Mouse (Mus musculus) thymus, postnatal 36 days (tissue): ENCODE data around the gene Fam104a.
"Not testable (repeated sequence)": the region's sequence is repeated elsewhere in the genome, so short reads cannot be mapped to it uniquely, and the experiment has no call there.

Source experiments
- DNase-seq, 2 experiments: peaks; one replicate each; pipeline ENCODE4 v3.0.0; 2022; ENCODE audit warnings: mixed read lengths in 2 of 2

Gene Fam104a

DNA sequence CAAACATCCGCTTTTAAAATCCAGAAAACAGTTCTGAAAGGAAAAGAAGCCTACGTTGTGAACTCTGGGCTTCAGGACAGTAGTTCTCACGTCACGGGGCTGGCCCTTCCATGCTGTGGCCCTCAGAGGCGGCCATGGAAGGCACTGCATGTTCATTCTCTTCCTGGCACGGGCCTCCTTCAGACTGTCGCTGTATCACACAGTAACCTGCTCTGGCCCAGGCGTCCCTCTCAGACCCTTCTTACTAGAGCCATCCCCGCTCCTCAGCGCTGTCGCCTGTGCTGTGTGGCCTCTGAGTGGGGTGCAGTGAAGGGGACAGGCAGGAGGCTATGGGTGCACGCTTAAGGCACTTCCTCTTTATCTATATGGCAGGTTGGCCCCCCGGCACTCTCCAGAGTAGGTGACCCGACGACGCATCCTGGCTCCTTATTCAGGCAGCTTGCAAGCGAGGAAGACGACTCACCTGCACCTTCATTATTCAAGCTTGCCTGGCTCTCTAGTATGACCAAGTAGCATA, 22.1 kb downstream of the Fam104a start:
- DNase-seq = no peak

DNA sequence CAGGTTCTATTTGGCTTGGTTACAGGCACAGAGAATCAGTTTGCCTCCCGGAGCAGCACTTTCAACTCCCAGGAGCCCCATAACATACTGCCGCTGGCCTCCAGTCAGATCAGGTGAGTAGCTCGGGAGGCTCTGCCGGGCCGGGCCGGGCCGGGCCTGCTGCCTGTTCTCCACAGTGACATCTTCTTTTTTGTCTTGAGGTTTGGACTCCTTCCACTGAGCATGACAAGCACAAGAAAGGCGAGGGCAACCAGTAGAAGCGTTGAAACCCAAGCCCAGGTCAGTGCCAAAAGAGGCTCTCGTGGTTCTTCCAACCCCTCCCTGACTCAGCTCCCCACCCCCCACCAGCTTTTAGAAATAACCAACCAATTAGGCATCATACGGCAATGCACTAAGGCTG, 23.0 kb downstream of the Fam104a start:
- no peak for DNase-seq

DNA sequence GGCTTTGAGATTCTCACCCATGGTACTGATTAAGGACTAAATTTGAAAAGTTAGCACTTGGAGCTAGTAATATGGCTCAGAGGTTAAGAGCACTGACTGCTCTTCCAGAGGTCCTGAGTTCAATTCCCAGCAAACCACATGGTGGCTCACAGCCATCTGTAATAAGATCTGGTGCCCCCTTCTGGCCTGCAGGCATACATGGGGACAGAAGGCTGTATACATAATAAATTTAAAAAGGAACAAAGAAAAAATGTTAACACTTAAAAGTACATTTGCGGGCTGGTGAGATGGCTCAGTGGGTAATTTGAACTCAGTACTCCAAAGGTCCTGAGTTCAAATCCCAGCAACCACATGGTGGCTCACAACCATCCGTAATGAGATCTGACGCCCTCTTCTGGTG, 23.7 kb downstream of the Fam104a start:
- not testable (repeated sequence) for DNase-seq

DNA sequence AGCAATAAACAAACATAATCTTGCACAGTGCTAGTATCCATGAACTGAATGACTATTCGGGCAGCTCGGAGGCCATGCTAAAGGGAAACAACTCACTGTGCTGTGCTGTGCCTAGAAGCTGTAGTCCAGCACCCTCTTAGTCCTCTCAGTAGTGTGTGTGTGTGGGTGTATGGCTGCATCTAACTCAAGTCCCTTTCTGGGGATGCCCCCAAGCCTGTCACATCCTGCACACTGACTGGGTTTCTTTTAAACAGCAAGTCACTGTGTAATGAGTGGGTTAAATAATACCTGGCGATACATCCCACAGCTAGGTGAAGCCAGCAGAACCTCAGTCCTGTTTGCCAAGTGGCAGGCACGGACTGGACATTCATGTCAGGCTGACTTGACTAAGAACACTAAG, 25.2 kb downstream of the Fam104a start:
- no peak for DNase-seq

DNA sequence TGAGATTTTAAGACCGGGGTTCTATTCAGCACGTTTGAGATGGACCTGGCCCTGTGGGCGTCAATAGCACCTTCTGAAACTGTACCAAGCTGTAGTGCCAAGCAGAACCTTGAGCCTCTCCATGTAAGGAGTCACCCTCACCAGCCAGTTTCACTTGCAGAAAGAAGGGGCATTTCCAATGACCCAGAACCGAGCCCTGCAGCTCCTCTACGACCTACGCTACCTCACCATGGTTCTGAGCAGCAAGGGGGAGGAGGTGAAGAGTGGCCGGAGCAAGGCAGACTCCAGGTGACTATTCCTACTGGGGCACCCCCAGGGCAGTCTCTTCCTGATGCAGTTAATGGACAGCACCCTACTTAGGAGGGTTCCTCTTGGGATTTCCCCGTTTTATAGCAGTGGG, 25.6 kb downstream of the Fam104a start:
- no peak for DNase-seq

DNA sequence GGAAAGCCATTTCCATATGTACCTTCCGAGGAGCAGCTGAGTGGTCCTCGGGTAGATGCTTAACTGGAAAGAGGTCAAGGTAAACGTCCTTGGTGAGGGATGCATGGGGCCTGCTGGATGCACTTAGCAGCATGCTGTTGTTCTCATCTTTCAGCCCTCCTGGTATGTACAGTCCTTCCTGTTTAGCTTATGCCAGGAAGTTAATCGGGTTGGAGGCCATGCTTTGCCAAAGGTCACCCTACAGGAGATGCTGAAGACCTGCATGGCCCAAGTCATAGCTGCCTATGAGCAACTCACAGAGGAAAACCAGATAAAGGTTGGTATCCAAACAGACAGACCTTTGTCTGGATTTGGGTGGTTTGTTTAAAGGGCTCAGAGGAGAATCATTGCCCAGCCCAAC, 26.7 kb downstream of the Fam104a start:
- DNase-seq = no peak

DNA sequence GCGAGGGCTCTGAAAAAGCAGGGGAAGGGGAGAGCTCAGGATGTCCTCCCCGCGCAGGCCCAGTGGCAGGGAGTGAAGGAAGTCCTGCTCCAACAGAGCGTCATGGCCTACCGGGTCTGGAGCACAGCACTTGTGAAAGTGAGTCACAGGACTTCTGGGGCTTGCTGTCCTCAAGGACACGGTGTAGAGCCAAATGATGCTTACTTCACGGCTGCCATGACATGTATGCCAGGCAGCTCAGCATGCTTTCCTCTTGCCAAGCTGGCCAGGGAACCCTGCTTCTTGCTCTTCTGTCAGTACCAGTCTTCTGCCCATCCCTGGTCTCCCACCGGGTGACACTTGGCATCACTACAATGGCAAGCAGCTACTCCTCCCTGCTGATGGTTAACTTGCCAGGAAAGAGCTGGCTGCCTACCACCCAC, 27.4 kb downstream of the Fam104a start:
- no peak for DNase-seq

DNA sequence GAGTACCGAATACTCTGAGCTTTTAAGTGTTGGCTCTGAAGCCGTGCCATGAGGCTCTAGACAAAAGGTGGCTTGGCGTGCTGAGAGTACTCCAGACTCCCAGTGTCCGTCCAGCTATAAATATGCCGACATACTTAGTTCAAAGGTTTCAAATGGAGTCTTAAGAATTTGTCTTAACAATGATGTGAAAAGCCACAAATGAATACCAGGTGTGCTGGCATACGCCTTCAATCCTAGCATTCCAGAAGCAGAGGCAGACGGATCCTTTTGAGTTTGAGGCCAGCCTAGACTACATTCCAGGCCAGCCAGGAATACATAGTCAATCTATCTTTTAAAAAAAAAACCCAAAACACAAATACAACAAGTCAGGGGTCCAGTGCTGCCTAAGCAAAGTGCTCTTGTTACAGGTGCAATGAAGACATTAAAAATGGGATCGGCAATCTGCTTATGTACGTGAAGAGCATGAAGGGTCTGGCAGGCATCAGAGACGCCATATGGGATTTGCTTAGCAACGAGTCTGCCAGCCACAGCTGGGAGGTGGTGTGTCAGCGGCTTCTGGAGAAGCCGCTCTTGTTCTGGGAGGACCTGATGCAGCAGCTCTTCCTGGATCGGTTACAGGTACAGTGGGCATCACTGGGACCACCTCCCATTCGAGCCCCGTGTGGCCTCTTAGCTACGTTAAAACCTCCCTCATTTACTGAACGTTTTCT, 29.2 kb downstream of the Fam104a start:
- DNase-seq = no peak

DNA sequence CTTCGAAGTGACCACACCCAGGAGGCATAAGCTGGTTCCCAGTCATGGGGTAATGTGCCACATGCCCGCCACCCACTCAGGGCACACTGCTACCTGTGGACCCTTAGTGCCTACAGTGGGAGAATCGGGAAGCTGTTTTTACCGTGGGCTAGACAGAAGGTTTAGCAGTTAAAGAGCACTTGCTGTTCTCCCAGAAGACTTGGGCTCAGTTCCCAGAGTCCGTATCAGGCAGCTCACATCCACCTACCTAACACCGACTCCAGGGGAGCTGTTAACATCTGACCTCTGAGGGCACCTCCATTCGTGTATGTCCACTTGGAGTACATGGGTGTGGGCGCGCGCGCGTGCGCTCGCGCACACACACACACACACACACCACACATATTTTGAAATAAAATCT, 29.9 kb downstream of the Fam104a start:
- DNase-seq = no peak

DNA sequence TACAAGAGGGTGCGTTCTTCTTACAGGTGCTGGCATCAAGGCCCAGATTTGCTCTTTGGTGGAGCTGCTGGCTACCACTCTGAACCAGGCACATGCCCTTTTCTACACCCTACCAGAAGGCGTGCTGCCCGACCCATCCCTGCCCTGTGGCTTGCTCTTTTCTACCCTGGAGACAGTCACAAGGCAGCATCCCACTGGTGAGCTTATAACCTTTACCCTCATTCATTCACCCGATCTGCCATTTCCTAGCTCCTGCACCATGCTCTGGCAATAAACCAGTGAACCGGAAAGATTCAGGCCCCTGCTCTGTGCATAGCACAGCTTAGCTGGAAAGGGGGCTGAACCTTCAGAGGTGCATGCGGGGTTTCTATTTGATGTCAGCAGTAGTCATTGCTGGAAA, 31.4 kb downstream of the Fam104a start:
- no peak for DNase-seq

DNA sequence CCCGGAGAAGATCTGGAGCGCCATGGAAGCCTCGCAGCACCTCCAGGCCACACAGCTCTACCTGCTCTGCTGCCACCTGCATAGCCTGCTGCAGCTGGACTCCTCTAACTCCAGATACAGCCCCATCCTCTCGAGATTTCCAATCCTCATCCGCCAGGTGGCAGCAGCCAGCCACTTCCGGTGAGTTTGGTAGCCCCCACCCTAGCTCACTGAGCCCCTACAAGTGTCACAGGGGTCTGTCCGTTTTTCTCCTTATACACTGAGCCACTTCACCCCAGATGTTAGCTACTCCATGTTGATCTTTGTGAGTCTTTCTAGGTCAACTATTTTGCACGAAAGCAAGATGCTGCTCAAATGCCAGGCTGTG, 32.1 kb downstream of the Fam104a start:
- DNase-seq = peak; percentile 45 to 58

DNA sequence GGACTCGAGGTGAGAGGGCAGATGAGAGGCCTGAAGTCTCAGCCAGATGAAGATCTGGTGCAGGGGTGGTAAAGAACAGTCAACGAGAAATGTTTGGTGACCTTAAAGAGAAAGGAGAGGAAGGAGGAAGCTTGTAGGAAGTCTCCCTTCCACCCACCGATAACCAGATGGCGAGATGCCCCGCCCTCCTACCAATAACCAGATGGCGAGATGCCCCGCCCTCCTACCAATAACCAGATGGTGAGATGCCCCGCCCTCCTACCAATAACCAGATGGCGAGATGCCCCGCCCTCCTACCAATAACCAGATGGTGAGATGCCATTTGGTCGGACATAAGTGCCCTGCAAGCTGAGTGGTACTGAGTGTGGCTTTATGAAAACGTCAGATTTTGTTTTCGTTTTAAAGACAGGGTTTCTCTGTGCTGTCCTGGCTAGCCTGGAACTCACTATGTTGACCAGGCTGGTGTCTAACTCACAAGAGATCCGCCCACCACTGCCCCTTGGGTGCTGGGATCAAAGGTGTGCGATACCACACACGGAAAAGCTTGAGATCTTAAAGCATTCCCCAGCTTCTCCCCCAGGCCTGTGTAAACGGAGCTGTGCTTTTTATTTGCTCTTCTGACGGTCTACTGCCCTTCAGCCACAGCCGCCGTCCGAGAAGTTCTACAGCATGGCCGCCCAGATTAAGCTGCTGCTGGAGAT, 32.6 kb downstream of the Fam104a start:
- DNase-seq = no peak

DNA sequence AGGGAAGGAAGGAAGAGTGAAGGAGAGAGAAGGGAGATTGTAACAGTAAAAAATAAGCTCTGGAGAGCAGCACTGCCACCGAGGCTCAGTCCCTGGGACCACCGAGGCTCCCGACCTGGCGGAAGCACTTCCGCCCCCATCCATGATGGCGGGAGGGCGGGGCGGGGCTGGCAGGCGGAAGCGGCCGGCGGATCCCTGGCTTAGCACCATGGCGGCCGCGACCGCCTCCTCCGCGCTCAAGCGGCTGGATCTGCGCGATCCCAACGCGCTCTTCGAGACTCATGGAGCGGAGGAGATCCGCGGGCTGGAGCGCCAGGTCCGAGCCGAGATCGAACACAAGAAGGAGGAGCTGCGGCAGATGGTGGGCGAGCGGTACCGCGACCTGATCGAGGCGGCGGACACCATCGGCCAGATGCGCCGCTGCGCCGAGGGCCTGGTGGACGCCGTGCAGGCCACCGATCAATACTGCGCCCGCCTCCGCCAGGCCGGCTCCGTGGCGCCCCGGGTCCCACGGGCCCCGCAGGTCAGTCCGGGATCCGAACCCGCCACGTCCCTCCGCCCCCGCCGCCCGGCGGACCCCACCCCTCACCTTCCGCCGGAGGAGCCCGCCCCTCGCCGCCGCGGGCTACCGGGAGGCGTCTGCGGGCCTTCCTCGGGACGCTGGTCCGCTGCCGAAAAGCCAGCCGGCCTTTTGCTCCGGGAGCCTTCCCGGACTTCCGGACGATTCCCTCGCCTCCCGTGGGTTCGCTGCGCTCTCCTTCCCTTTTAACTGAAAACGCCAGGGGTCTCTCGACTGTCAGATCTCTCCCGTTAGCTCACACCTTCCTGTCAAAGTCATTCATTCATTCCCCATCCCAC, 34.4 kb downstream of the Fam104a start, which contains the start of gene Slc39a11:
Slc39a11 (minus strand) TSS at position 727 of the 858 bp plus-strand sequence.
- DNase-seq = peak; percentile 69 to 77

DNA sequence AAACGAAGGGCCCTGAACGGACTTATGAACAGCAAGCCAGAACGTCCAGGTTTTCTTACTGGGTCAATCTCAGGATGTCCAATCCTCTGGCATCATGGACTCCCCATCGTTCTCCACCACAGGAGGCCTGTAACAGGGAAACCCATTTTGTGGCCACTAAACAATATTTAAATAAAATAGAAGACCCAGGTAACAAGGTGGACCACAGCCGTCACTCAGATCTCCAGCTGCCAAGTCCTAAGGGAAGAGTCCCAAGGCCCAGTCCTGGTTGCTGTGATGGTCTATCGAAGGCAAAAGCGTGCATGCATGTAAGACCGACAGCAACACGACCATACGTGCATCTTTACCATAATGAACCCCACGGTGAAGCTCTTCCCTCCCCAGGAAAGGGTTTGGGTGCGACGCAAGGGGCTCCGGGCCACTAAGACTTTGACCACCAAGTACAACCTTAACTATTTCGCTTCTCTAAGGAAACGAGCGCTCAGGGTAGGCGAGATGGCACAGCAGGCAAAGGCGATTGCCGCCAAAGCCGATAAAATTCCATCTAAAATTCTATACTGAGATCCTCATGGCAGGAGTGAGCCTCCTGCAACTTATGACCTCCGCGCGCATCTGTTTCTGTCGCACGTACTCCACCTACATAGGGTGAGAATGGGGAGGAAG, 35.1 kb downstream of the Fam104a start, which contains the start of gene Cog1:
Cog1 (plus strand) TSS at position 480 of the 663 bp plus-strand sequence.
- peak in 1 of 2 experiments; percentile 27 for DNase-seq

DNA sequence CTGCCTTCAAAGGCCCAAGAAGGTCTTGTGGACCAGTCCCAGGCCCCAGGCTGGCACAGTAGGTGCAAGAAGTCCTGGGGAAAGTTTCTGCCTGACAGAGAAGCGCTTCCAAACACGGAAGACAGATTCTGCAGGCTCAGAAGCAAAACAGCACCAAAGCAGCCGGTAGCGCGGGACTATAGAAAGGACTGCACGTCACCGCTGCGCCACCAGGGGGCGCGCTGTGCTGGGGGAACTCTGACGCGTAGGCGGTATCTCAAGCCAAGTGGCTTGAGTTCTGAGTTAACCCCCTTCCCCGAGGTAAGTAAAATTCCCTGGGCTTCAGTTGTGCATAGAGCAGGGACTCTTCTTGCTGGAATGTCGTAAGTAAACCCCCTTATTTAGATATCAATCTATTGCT, 35.8 kb downstream of the Fam104a start:
- peak; percentile 81 to 86 for DNase-seq

DNA sequence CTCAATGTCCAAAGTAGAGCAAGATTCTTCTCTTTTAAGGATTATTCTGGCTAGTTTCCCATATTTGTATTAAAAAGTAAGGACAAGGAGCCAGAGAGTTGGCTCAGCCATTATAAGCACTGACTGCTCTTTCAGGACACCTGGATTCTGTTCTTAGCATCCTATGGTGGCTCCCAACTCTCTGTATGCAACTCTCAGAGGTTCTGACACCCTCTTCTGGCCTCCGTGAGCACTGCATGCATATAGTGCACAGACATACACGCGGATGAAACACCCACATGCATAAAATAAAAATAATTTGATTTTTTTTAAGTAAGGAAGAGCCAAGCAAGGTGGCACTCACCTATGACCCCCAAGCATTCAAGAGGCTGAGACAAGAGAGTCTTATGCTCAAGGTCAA, 38.8 kb downstream of the Fam104a start:
- no peak for DNase-seq

DNA sequence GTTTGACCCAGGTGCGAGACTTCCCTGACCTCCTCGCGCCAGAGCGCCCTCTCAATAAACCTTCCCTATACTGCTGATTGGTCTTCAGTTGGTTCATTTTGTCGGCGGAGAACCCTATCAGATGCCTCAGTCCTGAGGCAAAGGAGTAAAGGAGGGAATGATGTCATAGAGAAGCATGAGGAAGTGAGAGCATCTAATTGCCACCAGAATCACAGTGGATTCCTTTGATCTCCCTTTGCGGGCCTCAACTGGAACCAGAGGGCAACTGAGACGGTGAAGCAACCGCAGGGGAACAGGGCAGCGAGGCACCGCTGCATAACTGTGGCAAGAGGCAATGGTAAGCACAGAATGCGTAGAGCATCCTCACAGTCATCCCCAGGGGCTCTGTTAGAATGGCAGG, 45.3 kb downstream of the Fam104a start:
- no peak for DNase-seq

DNA sequence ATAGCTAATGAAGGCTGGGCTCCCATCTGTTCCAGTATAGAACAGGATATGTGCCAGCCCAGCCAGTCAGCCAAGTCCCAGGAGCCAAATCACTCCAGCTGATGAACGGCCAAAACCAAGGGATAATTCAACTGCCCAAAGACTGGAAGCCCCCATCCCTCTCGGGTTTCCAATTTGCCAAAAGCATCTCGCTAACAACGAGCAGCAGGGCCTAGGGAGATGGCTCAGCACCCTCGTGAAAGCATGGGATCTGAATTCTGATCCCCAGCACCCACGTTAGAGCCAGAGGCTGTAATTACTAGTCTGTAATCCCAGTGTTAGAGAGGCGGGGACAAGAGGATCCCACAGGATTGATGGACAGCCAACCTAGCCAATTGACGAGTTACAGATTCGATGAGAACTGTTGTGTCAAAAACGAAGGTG, 49.2 kb downstream of the Fam104a start:
- no peak for DNase-seq

DNA sequence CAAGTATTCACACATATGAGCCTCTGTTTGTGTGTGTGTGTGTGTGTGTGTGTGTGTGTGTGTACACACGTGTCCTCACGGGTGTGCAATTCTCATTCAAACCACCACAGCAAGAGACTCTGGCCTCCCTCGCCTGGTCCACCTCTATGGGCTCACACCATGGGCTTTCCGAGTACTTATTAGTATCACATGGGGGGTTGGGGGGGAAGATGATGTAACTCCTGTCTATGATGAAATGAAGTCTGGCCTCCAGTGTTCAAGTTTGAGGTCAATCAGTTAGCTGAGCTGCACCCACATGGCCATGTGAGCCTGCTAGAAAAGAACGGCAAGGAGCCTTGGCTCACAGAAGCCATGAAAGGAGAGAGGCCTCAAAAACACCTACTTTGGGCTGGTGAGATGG, 50.6 kb downstream of the Fam104a start:
- DNase-seq = no peak

DNA sequence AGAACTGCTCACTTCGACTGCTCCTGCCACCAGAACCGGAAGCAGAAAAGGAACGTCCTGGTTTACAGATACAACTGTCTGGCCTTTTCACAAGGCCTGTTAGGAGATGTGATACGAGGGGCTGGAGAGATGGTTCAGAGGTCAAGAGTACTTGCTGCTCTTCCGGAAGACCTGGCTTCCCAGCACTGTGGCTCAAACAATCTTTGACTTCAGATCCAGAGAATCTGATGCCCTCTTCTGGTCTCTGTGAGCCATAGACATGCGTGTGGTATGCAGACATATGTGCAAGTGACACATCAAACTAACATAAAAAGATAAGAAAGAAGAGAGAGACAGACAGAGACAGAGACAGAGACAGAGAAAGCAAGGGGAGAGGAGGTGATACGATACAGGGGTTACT, 51.7 kb downstream of the Fam104a start:
- DNase-seq = no peak

DNA sequence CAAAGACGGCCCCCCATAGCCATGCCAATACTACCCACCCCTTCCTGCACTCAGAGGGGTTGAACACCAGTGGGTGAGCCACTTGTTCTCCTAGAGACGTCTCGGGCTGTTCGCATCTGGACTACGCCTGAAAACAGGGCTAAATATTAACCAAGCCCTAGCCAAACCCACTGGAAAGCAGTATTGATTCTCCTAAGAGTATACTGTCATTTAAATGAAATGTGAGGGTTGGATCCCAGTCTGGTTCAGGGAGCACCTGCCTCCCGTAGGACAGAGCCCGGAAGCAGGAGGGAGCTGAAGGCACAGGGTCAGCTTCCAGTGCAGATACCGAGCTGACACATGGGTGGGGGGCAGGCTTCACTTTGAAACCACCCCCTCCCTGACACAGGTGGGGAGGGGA, 52.1 kb downstream of the Fam104a start:
- DNase-seq = no peak

DNA sequence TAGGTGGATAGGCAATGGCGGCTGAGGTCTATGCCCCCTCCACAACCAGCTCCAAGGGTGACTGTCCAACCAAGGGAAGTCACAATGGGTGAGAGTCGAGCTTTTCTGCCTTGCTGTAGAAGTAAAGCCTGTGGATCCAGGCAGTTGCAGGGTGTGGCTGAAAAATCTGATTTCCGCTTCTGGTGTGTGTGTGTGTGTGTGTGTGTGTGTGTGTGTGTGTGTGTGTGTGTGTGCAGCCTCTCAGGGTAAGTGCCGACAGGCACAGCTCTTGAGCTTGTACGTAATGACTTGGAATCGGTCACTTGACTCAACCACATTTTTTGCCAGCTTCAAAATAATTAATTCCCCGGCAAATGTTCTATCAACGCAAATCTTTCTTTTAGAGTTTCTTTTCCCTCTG, 52.7 kb downstream of the Fam104a start:
- DNase-seq = no peak

DNA sequence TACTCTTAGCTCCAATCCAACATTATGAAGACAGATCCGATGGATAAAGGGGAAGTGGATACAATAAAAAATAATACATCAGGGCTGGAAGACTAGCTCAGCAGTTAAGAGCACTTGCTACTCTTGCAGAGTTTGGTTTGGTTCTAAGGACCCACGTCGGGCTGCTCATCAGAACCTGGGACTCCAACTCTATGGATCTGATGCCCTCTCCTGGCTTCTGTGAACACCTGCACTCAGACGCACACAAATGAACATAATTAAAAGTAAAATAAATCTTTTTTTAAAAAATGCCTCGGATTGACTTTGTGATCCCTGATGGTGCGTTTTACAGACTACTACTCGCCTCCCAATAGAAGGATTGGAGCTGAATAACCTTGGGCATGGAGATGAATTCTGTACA, 53.3 kb downstream of the Fam104a start:
- DNase-seq = no peak
